Mouse (Mus musculus): ENCODE results near the gene Camk2b. TPM values are rescaled to one million over a fixed set of nuclear protein-coding genes. Genes with fewer than 3 reads are reported as not detected.
"Not testable (repeated sequence)": the region's sequence is repeated elsewhere in the genome, so short reads cannot be mapped to it uniquely, and the experiment has no call there.

Camk2b gene
- polyA plus RNA-seq, 1 experiment from 2014 or later = 11.0 TPM

DNA sequence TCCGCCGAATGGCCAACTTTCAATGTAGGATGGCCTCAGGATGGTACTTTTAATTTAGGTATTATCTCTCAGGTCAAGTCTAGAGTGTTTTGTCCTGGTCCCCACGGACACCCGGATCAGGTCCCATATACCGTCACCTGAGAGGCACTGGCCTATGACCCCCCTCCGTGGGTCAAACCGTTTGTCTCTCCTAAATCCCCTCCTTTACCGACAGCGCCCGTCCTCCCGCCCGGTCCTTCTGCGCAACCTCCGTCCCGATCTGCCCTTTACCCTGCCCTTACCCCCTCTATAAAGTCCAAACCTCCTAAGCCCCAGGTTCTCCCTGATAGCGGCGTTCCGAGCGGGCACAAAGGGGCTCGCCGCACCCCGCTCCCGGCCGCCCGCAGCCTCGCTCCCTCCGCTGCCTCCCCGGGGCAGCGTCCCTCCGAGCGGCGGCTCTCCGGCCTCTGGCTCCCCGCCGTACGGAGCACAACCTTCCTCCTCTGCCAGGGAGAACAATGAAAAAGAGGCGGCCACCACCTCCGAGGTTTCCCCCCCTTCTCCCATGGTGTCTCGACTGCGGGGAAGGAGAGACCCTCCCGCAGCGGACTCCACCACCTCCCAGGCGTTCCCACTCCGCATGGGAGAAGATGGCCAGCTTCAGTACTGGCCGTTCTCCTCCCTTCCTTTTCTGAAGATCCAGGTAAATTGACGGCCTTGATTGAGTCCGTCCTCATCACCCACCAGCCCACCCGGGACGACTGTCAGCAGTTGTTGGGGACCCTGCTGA, 59.0 kb downstream of the Camk2b start:
- WGBS = under 1% methylated on average over 22 of the region's 49 CpGs
- peak overlapping the region; percentile 38 for H3K4me3 ChIP-seq (replicated peaks)
- not testable (repeated sequence) for H3K36me3 ChIP-seq (replicated peaks); H3K9me3 ChIP-seq; H3K27ac ChIP-seq; H3K4me1 ChIP-seq
- H3K27me3 ChIP-seq = peaks cover 32% of the 10 kb centered on the region
- H3K9ac ChIP-seq = 0 out of 2 replicates have a peak overlapping the region, but pooled peaks have one; percentile 25
- H3K4me2 ChIP-seq = peak overlapping the region; percentile 59
- ATAC-seq (ENCODE audit: low FRiP score) = peak; percentile 76

DNA sequence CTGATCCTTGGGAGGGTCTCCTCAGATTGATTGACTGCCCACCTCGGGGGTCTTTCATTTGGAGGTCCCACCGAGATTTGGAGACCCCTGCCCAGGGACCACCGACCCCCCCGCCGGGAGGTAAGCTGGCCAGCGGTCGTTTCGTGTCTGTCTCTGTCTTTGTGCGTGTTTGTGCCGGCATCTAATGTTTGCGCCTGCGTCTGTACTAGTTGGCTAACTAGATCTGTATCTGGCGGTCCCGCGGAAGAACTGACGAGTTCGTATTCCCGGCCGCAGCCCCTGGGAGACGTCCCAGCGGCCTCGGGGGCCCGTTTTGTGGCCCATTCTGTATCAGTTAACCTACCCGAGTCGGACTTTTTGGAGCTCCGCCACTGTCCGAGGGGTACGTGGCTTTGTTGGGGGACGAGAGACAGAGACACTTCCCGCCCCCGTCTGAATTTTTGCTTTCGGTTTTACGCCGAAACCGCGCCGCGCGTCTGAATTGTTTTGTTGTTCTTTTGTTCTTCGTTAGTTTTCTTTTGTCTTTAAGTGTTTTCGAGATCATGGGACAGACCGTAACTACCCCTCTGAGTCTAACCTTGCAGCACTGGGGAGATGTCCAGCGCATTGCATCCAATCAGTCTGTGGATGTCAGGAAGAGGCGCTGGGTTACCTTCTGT, 59.7 kb downstream of the Camk2b start:
- Histone ChIP-seq H3K27me3 (peaks cover 29% of the 10 kb centered on the region), H3K4me3 (replicated peaks) (peak overlapping the region; percentile 38), H3K4me2 (peak overlapping the region; percentile 59)
- not testable (repeated sequence) for H3K36me3 ChIP-seq (replicated peaks); H3K9me3 ChIP-seq; H3K4me1 ChIP-seq; H3K27ac ChIP-seq; ATAC-seq (ENCODE audit: low FRiP score); H3K9ac ChIP-seq
- 2% methylated on average over 38 of the region's 44 CpGs for WGBS

DNA sequence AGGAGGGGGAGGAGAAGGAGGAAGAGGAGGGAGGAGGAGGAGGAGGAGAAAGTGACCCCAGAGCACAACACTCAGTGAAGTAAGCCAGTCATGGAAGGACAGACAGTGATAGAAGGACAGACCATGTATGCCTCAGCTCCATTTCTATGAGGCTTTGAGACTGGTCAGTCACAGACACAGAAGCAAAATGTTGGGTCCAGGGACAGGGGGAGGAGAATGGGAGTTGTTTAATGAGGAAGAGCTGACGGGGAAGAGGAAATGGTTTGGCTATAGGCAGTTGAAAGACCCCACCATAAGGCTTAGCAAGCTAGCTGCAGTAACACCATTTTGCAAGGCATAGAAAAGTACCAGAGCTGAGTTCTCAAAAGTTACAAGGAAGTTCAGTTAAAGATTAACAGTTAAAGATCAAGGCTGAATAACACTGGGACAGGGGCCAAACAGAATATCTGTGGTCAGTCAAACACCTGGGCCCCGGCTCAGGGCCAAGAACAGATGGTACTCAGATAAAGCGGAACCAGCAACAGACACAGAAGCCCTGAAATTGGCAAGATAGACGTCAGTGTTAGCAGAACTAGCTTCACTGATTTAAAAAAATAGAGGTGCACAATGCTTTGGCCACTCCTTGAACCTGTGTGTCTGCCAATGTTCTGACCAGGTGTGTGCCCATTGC, 60.7 kb downstream of the Camk2b start:
- peaks cover 29% of the 10 kb centered on the region for H3K27me3 ChIP-seq
- not testable (repeated sequence) for H3K4me3 ChIP-seq (replicated peaks); ATAC-seq (ENCODE audit: low FRiP score); H3K9ac ChIP-seq; H3K4me1 ChIP-seq; H3K36me3 ChIP-seq (replicated peaks); H3K27ac ChIP-seq; H3K4me2 ChIP-seq; H3K9me3 ChIP-seq
- 35% methylated on average over 1 of the region's 4 CpGs for WGBS

DNA sequence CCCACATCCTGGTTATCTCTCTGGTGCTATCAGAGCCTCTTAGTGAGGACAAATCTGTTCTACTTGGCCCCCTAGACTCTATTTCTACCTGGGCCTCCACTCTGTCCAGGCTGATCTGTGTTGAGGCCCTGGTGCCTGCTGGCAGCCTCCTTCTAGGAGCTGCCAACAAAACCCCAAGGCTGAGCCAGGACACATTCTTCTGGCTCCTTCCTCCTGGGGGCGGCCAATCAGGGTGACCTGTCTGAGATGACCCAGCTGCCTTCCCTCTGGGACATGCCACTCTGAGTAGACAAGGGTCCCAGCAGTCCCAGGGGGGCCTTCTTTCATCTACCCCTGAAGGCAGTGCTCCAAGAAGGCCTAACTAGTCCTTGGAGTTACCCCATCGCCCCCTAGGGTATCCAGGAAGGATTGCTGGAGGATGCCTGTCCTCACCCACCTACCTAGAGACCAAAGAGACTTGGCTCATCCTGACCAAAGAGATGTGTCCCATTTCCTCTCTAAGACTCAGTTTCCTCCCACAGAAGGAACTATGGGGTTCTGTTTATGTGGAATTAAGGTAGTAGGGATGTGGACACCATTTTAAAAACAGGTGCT, 63.0 kb downstream of the Camk2b start:
- Histone ChIP-seq H3K36me3 (replicated peaks) (no peaks in the 10 kb centered on the region), H3K4me2 (no peak overlapping the region), H3K9me3 (no peaks in the 10 kb centered on the region), H3K4me1 (peaks cover 20% of the 10 kb centered on the region), H3K4me3 (replicated peaks) (no peak overlapping the region), H3K9ac (no peak overlapping the region), H3K27ac (no peak overlapping the region), H3K27me3 (peaks cover 22% of the 10 kb centered on the region)
- no peak for ATAC-seq (ENCODE audit: low FRiP score)
- WGBS = 39% methylated on average over 2 of the region's 2 CpGs

DNA sequence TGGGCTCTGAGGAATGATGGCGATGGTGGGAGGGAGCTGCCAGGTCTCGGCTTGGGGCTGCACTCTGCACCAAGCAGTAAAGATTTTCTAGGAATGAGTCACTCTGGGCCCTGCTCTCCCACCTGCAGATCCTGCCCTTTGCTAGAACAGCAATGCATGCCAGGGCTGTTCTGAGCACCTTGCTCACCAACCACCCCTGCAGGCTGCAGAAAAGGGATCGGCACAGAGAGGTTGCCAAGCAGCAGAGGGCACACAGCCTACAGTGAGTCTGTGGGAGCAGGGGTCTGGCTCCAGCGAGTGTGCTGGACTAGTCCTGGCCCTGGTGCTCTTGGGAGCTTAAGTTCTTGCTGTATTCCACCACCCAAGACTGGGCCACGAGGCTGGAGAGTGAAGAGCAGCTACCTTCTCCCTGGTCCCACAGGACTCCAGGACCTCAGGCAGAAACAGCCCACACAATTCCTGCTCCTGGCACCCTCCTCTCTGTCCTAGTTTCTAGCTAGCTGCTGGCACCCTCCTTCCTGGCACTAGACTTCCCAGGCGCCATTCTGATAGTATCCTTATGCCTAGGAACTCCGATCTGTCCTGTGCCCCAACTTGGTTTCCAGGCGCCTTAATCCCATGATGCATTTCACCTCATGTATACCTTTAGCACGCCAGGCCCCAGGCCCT, 64.0 kb downstream of the Camk2b start:
- Histone ChIP-seq H3K9ac (no peak overlapping the region), H3K27me3 (peaks cover 20% of the 10 kb centered on the region), H3K36me3 (replicated peaks) (no peaks in the 10 kb centered on the region), H3K4me1 (peaks cover 20% of the 10 kb centered on the region), H3K9me3 (no peaks in the 10 kb centered on the region), H3K4me2 (no peak overlapping the region), H3K27ac (no peak overlapping the region), H3K4me3 (replicated peaks) (no peak overlapping the region)
- ATAC-seq (ENCODE audit: low FRiP score) = no peak
- WGBS = 78% methylated on average over 9 of the region's 9 CpGs

DNA sequence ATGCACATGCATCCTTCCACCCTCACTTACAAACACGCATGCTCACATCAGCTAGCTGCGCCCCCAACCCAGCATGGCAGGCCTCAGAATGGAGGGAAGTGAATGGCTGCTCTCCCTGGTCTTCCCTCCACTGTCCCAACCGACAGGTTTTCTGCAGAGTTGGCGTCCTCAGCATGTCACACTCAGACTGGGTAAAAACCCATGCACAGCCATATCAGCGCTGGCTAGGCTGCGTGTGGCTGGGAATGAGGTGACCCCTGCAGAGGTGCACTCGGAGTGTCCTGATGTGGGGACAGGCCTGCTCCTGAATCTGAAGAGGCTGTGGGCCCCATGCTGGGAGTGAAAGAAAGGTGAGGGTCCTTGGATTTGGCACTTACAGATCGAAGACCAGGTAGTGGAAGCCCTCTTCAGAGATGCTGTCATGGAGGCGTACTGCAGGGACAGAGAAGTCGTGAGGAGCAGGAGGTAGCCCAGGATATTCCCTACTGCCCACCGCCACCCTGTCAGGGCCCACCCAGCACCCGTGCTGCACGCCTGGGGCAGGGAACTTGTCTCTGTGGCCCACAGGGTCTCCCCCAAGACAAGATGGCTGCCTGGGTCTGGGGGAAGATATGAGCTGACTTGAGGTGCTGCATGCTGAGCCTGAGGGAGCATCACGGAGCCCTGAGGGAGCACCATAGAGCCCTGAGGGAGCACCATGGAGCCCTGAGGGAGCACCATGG, 65.0 kb downstream of the Camk2b start:
- Histone ChIP-seq H3K27ac (peak overlapping the region; percentile 78; the same call in 1 of the 2 replicates), H3K36me3 (replicated peaks) (no peaks in the 10 kb centered on the region), H3K9ac (no peak overlapping the region), H3K4me1 (peaks cover 20% of the 10 kb centered on the region), H3K27me3 (peaks cover 20% of the 10 kb centered on the region), H3K4me2 (no peak overlapping the region), H3K4me3 (replicated peaks) (no peak overlapping the region), H3K9me3 (no peaks in the 10 kb centered on the region)
- peak; percentile 18; the same call in 1 of the 2 replicates for ATAC-seq (ENCODE audit: low FRiP score)
- WGBS = 79% methylated on average over 14 of the region's 14 CpGs

DNA sequence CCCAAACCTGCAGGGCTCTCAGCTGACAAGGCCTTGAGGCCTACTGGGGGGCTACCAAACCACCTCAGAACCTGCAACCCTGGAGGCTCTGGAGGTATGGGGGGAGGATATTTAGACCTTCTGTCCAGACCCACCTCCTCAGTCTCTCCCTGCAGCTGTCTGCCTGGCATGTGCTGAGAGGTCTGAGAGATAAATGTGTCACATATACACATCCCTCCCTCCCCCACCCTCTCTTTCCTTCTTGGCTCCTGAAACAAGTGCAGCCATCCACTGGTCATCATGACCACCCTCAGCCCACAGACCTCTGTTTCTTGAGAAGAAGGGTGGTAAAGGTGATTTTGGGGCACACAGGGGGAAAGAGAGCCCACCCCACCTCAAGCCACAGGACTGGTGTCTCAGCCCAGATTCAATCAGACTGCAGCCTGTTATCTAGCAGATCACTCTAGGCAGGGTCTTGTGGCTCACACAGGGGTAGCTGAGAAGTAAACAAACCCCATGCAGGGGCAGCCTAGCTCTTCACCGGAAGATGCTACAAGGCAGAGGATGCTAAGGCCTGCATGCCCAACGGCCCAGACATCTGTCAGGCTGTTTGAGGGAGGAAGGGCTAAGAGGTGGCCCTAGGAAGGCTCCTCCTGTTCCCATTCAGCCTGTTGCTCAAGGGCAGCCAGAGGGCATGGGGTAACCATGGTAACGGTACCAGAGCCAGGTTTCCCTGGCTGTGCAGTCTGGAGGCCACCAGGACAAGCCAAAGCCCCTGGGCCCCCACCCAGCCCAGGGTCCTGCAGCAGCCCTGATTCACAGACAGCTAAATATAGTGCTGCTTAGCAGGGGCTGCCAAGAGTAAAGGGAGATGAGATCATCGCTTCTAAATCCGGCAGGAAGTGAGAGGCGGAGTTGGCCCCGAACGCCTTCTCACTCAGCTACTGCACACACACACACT, 66.1 kb downstream of the Camk2b start:
- peak; percentile 79 for ATAC-seq (ENCODE audit: low FRiP score)
- H3K9me3 ChIP-seq = no peaks in the 10 kb centered on the region
- whole genome bisulfite sequencing = 6% methylated on average over 8 of the region's 8 CpGs
- peaks cover 20% of the 10 kb centered on the region for H3K4me1 ChIP-seq
- H3K27ac ChIP-seq = peak overlapping the region; percentile 78
- H3K4me3 ChIP-seq (replicated peaks) = no peak overlapping the region
- no peak overlapping the region for H3K9ac ChIP-seq
- peak overlapping the region; percentile 10; the same call in 1 of the 2 replicates for H3K4me2 ChIP-seq
- no peaks in the 10 kb centered on the region for H3K36me3 ChIP-seq (replicated peaks)
- peaks cover 16% of the 10 kb centered on the region for H3K27me3 ChIP-seq

DNA sequence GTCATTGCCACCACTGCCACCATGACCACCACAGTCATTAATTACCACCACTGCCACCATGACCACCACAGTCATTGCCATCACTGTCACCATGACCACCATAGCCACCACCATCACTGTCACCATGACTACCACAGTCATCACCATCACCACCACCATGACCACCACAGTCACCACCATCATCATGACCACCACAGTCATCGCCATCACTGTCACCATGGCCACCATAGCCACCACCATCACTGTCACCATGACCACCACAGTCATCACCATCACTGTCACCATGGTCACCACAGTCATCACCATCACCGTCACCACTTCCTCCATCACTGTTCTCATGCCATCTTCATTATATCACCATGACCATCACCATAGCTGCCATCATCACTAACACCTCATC, 67.7 kb downstream of the Camk2b start:
- Histone ChIP-seq H3K27ac (no peak overlapping the region), H3K4me2 (no peak overlapping the region), H3K4me3 (replicated peaks) (no peak overlapping the region), H3K9me3 (no peaks in the 10 kb centered on the region), H3K27me3 (no peaks in the 10 kb centered on the region; the same call in 1 of the 2 replicates), H3K4me1 (peaks cover 20% of the 10 kb centered on the region), H3K36me3 (replicated peaks) (no peaks in the 10 kb centered on the region), H3K9ac (no peak overlapping the region)
- ATAC-seq (ENCODE audit: low FRiP score) = no peak
- WGBS = 96% methylated on average over 2 of the region's 2 CpGs

DNA sequence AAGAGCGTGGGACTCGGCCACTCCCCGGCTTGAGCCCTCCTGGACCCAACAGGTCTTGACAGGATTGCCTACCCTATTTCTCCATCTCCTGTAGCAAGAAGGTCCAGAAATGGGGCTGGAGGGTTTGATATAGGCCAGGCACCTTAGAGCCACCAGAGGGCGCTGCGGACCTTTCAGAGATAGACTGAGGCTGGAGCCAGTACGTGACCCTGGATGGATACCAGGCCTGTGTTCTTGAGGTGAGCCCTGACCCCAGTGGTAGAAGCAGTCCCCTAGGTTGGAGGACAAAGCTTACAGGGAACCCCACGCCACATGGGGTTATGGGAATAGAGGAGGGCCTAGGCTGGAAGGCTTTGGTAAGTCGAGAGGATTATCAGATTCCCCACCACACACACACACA, 70.2 kb downstream of the Camk2b start:
- no peak overlapping the region for H3K27ac ChIP-seq
- H3K4me2 ChIP-seq = no peak overlapping the region
- peaks cover 17% of the 10 kb centered on the region for H3K4me1 ChIP-seq
- no peaks in the 10 kb centered on the region for H3K36me3 ChIP-seq (replicated peaks)
- 19% methylated on average over 8 of the region's 8 CpGs for WGBS
- H3K4me3 ChIP-seq (replicated peaks) = no peak overlapping the region
- H3K9ac ChIP-seq = no peak overlapping the region
- H3K27me3 ChIP-seq = no peaks in the 10 kb centered on the region
- peak; percentile 54 for ATAC-seq (ENCODE audit: low FRiP score)
- no peaks in the 10 kb centered on the region for H3K9me3 ChIP-seq

DNA sequence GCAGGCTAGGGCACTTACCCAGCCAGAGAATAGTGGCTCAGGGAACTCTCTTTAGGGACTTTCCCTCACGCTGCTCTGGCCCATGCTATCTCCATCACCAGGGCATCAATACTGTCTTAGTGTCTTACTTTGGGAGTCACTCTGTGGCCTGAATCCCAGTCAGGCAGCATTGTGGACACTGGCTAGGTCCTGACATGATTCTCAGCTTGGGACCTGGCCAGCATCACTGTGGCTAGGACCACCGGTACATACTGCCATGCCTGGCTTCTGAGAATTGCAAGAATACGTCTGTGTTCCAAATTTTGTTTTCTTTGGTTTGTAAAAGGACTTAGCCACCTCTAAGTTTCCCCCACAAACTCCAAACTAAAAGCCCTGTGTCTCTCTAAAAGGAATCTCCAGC, 71.3 kb downstream of the Camk2b start:
- WGBS = 82% methylated on average over 3 of the region's 3 CpGs
- Histone ChIP-seq H3K27ac (no peak overlapping the region), H3K9ac (no peak overlapping the region), H3K36me3 (replicated peaks) (no peaks in the 10 kb centered on the region), H3K4me1 (peaks cover 6% of the 10 kb centered on the region), H3K4me2 (no peak overlapping the region), H3K9me3 (no peaks in the 10 kb centered on the region), H3K27me3 (no peaks in the 10 kb centered on the region), H3K4me3 (replicated peaks) (no peak overlapping the region)
- no peak for ATAC-seq (ENCODE audit: low FRiP score)

DNA sequence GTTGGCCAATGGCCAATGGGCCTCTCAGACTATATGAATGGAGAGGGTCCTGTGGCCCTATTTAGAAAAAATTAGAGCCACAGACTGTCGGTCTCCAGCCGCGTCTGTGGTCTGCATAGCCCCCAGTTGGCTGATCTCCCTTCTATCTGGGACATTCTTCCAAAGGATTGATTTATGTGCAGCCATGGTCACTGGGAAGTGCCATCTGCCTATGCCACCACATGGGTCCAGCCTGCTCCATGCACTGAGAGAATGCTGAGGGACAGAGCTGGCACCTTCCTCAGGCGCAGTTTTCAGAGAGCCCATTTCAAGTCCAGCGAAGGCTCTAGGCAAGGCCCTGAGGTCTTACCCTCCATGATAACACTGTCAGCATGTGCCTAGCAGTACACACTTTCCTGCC, 72.0 kb downstream of the Camk2b start:
- H3K9me3 ChIP-seq = no peaks in the 10 kb centered on the region
- H3K9ac ChIP-seq = no peak overlapping the region
- 93% methylated on average over 5 of the region's 5 CpGs for WGBS
- ATAC-seq (ENCODE audit: low FRiP score) = no peak
- H3K27me3 ChIP-seq = no peaks in the 10 kb centered on the region
- no peaks in the 10 kb centered on the region for H3K4me1 ChIP-seq
- no peak overlapping the region for H3K4me3 ChIP-seq (replicated peaks)
- no peak overlapping the region for H3K27ac ChIP-seq
- H3K36me3 ChIP-seq (replicated peaks) = no peaks in the 10 kb centered on the region
- H3K4me2 ChIP-seq = no peak overlapping the region
